Mouse (Mus musculus) layer of hippocampus, adult 11-12 months (tissue): Measurements from ENCODE around the gene Chrm4.

Experiments used
- DNase-seq: peaks from one replicate; pipeline ENCODE4 v3.0.0; 2022; ENCODE audit warnings: low spot score

Chrm4 gene

GRCm38 (mm10) chr2:91926949-91927348 is at the start of gene Chrm4:
Gene Chrm4 (plus strand): TSS chr2:91927249.
- no peak for DNase-seq

GRCm38 (mm10) chr2:91878387-91879180 is 48.5 kb upstream of the Chrm4 start:
- DNase-seq: no peak

GRCm38 (mm10) chr2:91883961-91884360 is 43.1 kb upstream of the Chrm4 start:
- peak; percentile 35 for DNase-seq

- DNase-seq: no peak
These were observed 42.4 kb upstream of the Chrm4 start for GRCm38 (mm10) chr2:91884616-91885015.

GRCm38 (mm10) chr2:91894716-91895115 is 32.3 kb upstream of the Chrm4 start:
- no peak for DNase-seq

GRCm38 (mm10) chr2:91895401-91895800 is 31.6 kb upstream of the Chrm4 start:
- DNase-seq: no peak

- no peak for DNase-seq
These were observed 29.1 kb upstream of the Chrm4 start for GRCm38 (mm10) chr2:91897968-91898367.

- no peak for DNase-seq
These were observed 27.9 kb upstream of the Chrm4 start for GRCm38 (mm10) chr2:91899141-91899540.

GRCm38 (mm10) chr2:91900431-91900830 is 26.6 kb upstream of the Chrm4 start:
- DNase-seq: no peak

GRCm38 (mm10) chr2:91902336-91902735 is 24.7 kb upstream of the Chrm4 start:
- DNase-seq: no peak

GRCm38 (mm10) chr2:91903171-91903925 is 23.7 kb upstream of the Chrm4 start:
- no peak for DNase-seq

- DNase-seq: peak; percentile 34
These were observed 22.3 kb upstream of the Chrm4 start for GRCm38 (mm10) chr2:91904618-91905307.

- no peak for DNase-seq
These were observed 20.9 kb upstream of the Chrm4 start for GRCm38 (mm10) chr2:91906141-91906540.

GRCm38 (mm10) chr2:91912616-91913015 is 14.4 kb upstream of the Chrm4 start:
- DNase-seq: no peak

- DNase-seq: no peak
These were observed 13.5 kb upstream of the Chrm4 start for GRCm38 (mm10) chr2:91913328-91914110.

- DNase-seq: no peak
These were observed 10.6 kb upstream of the Chrm4 start for GRCm38 (mm10) chr2:91916346-91916977.

GRCm38 (mm10) chr2:91917096-91917495 is 10.0 kb upstream of the Chrm4 start:
- DNase-seq: no peak

GRCm38 (mm10) chr2:91920130-91920529 is 6.9 kb upstream of the Chrm4 start:
- DNase-seq: no peak

GRCm38 (mm10) chr2:91921181-91921789 is 5.8 kb upstream of the Chrm4 start:
- DNase-seq: no peak

GRCm38 (mm10) chr2:91921790-91922570 is 5.1 kb upstream of the Chrm4 start:
- DNase-seq: peak; percentile 75
